Mouse (Mus musculus) 3T3-L1 (cell line): Measurements from ENCODE around the gene Eps8l1.

ENCODE experiments used
- DNase-seq: peaks from one replicate; pipeline ENCODE4 v3.0.0-alpha.2; 2015; ENCODE audit warnings: low read depth, low spot score

Gene Eps8l1

DNA sequence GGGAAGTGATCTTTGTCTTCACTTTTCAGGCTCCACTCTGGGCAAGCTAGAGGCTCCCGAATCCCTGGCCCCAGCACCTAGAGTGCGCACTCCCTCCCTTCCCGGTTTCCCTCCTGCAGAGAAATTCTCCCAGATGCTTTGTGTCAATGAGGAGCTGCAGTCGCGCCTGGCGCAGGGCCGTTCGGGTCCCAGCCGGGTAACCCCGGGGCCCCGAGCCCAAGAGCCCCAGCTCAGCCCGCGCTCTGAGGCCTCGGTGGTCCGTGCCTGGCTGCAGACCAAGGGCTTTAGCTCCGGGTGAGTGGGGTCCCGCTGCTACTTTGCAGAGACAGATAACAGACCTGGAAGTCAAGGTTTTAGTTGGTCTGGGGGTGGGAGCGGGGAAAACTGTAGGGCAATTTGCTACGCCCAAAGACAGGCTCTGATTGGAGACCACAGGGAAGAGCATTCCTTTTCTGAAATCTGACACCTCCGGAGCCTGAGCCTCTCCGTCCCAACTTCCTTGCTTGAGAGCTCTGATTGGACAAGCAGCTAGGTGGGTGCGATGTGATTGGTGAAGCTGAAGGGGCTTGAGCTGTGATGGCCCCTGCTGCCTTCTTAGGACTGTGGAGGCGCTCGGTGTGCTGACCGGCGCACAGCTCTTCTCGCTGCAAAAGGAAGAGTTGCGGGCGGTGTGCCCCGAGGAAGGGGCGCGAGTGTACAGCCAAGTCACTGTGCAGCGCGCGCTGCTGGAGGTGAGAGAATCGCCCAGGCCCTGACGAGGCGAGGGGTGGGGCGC is 17.7 kb downstream of the Eps8l1 start:
- peak; percentile 22 for DNase-seq

- no peak for DNase-seq
Observed at GRCm38 (mm10) chr7:4478796-4479291, 18.4 kb downstream of the Eps8l1 start.

DNA sequence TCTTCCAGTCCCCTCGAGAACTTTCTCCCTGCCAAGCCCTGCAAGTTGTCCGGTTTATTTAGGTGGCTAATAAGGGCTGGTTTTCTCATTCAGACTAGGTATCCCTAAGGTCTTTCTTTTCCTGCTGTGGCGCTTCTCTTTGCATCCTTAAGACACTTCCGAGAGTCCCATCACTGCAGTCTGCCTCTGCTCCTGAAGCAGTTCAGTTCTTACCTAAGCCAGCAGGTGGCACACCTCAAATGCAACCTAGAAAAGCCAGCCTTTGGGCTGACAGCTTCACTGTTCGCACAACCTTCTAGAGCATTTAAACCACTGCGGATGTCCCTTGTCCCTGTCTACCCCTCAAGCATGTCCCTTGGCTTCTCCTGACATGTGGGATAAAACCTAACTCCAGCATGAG is 19.2 kb downstream of the Eps8l1 start:
- DNase-seq, result peak; percentile 44

DNA sequence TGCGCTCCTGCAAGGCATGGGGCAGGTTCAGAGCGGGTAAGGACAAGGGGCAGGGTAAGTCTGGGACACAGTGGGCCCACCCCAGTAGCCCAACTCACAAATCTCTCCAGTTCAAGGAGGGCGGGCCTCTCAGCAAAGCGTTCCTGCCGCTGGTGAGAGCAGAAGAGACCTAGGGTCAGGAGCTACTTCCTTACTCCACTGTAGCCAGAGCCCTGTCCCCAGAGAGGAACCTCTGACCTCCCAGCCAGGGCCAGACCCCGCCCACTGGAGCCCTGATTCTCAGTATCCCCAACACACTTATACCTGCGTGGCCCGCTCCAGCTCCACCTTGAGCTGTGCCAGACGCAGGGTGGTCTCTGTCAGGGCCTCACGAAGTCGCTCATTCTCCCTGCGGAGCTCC is 21.8 kb downstream of the Eps8l1 start:
- no peak for DNase-seq

GRCm38 (mm10) chr7:4491308-4491707 is 30.8 kb downstream of the Eps8l1 start:
- no peak for DNase-seq

DNA sequence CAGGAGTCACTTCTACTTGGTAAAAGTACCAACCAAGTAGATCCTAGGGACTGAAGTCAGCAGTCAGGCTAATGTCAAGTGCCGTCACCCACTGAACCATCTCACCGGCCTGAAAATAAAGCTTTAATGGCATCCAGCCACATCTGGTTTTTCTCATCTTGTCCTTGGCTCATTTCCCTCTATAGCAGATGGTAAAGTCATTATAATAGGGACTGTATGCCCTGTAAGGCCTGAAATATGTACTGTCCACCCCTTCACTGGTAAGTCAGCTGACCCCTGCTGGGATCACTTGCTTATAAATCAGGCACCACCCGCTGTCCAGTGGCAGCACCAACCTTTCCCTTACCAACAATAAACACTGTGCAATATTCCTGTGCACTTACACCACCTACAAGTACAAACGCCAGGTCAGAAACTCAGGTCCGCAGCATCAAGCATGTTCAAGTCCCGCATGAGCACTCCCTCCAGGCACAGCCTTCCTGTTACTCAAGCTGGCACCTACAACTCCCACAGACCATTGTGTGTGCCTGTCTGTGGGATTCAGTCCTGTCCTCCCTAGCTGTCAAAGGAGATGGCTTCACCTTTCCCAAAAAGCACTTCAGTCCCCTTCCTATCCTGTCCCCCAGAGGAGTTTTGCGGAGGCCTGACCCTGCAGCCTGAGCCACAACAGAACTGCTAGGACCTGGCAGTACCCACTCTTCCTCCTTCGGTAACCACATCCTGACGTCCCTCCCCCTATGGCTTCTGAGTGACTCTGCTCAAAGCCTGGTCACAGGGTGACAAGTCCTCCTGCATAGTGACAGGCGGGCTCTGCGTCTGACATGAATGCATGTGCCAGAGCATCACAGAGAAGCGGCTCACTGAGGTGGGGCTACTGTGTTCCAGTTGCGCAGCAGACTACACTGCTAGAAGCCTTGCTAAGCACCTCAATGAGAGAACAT is 32.1 kb downstream of the Eps8l1 start:
- no peak for DNase-seq

GRCm38 (mm10) chr7:4493991-4494390 is 33.5 kb downstream of the Eps8l1 start:
- DNase-seq, result no peak

DNA sequence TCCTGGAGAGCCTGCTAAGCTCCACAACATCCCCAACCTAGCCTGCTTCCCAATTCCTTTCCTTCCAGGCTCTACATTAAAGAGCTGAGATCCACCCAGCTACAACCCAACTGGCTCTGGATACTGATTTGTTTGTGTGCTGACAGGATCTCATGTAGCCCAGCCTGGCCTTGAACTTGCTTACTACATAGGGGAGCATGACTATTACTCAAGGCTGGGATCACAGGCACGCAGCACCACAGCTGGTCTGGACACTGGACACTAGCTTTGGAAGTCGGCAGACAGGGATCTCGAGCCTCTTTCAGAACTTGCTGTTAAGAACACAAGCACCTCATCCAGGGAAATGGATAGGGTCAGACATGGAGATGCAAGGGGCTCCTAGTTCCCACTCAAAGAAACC is 36.0 kb downstream of the Eps8l1 start:
- no peak for DNase-seq

DNA sequence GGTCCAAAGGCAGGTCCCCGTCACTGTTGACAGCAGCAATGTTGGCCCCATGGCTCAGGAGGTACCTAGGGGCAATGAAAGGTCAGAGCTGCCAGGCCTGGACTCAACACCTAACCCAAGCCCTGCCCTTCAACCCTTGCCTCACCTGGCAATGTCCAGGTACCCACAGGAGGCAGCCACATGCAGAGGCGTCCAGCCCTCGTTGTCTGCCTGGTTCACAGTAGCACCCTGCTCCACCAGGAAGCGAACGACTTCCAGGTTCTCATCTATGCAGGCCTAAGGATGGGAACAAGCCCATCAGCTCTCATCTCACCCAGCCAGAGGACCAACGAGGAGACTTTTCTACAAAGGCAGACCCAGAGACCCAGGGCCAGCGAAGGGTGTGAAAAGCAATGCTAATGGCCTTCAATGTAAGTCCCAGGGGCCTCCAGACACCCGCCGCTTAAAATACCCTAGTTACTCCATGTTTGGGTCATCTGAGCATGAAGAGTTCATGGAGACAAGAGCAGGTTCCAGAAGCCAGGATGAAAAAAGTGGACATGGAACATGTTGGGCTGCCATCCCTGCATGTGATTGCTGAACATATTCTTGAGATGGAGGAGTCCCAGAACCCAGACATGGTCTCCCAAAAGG is 36.9 kb downstream of the Eps8l1 start:
- DNase-seq, result no peak

- DNase-seq, result peak; percentile 6
Observed at GRCm38 (mm10) chr7:4498251-4498650, 37.8 kb downstream of the Eps8l1 start.

- DNase-seq, result no peak
Observed at GRCm38 (mm10) chr7:4499034-4499433, 38.6 kb downstream of the Eps8l1 start.

DNA sequence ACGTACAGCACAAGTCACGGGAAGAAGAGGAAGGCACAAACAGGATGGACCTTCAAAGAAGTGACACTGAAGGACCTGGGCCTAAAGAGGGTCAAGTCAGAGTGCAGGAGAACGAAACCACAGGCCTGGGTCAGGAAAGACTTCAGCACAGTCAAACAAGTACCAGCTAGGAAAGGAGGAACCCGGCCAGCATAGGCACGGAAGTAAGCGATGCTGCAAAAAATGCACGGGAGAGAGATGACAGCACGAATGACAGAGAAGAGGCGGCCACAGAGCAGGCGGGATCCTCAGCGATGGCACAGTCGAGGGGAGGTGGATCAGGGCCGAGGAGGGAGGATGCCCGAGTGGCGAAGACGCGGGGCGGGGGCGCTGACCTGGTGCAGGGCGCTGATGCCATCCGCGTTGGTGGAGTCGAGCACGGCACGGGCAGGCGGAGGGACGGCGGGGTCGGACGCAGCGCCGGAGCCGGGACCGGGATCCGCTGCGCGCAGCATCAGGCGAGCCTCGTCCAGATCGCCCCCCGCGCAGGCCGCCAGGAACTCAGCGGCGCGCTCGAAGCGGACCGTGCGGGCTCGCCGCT is 40.5 kb downstream of the Eps8l1 start:
- DNase-seq, result peak; percentile 44

- peak; percentile 86 for DNase-seq
Observed at GRCm38 (mm10) chr7:4501558-4502397, 41.3 kb downstream of the Eps8l1 start, which contains the start of gene Ppp1r12c. Ppp1r12c (minus strand) TSS chr7:4501680.

- peak; percentile 80 for DNase-seq
Observed at GRCm38 (mm10) chr7:4502421-4503090, 42.1 kb downstream of the Eps8l1 start.

DNA sequence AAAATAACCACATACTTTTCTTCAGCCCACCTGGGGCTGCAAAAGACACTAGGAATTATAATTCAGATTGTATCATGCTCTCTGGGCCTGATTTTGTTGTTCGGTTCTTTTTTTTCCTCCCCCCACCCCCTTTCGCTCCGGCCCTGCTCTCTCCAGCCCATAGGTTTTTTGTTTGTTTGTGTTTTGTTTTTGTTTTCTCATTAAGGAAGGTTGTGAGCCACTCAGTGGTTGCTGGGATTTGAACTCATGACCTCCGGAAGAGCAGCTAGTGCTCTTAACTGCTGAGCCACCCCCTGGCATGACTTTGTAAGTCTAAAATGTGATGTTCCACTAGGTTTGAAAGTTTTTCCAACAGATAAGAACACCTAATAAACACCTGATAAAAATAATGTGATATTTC is 42.6 kb downstream of the Eps8l1 start:
- DNase-seq, result no peak

DNA sequence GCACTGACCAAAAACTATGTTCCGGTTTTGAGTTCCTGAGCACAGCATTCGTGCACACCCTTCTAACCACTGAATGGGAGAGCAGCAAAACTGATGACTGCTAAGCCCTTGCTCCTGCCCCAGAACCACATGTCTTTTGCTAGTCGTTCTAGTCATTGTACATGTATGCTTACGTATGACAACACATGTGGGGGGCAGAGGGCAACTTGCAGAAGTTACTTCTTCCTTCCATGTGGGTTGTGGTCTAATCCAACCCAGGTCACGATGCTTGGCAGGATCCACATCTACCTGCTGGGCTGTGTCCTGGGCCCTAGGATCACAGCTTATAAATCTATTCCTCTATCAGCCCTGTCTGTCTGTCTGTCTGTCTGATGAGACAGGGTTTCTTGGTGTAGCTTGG is 43.4 kb downstream of the Eps8l1 start:
- DNase-seq, result no peak

DNA sequence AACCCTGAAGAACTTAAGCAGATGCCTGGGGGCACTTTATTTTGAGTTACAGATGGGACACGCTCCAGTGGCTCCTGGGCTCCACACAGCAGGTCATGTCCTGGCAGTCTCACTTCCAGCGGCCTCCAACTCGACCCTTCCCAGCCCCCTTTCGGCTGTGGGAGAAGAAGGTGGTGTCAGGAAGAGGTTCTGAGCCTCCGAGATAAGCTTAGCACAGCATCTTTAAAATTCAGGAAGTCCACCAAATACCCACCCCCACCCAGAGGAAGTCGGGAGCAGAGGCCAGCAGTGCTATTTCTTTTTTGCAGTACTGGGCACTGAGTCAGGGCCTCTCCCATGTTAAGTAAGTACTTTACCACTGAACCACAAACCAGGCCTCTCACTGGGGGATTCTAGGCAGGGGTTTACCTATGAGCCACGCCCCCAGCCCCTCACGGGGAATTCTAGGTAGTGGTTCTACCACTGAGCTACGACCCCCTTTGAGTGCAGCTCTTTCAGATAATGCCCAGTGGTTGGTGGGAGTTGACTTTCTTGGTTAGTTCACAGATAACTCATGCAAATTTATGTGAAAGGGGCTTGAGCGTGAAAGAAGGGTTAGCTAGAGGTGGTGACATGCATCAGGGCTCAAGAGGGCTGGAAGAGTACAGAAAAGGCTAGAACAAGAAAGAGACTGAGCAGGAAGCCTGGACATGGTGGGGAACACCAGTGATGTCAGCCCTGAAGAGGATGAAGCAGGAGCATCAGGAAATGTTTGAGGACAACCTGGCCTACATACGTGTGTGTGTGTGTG is 44.4 kb downstream of the Eps8l1 start:
- DNase-seq, result no peak

- no peak for DNase-seq
Observed at GRCm38 (mm10) chr7:4507220-4507619, 46.7 kb downstream of the Eps8l1 start.

DNA sequence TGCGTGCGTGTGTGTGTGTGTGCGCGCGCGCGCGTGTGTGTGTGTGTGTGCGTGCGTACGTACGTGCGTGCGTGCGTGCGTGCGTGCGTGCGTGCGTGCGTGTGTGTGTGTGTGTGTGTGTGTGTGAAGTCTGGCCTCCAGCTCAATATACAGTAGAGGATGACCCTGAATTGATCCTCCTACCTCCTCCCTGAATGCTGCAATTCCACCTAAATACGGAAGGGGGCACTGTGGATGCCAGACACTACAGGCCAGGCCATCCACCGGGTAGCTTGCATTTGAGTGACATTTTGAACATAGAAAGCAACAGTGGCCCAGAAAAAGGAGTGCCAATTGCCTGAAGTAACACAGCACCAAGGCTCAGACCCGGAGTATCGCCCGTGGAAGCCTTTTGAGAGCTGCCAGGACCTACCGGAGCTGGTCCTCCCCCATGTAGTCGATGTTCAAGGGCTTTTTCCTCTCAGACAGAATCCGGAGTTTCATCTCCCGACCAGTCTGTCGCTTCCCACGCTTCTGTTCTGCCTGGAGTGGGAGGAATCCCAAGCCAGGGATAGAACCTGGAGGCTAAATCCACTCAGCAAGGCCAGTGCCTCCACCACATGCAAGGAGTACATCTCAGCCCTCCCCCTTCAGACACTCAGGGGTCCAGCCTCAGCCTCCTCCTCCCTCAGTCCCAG is 47.7 kb downstream of the Eps8l1 start:
- no peak for DNase-seq
